Mouse (Mus musculus): ENCODE results near the gene Lat2.

The Lat2 gene

GRCm38 (mm10) chr5:134568964-134569491, 45.8 kb downstream of the Lat2 start:
- DNase-seq = no peak

DNA sequence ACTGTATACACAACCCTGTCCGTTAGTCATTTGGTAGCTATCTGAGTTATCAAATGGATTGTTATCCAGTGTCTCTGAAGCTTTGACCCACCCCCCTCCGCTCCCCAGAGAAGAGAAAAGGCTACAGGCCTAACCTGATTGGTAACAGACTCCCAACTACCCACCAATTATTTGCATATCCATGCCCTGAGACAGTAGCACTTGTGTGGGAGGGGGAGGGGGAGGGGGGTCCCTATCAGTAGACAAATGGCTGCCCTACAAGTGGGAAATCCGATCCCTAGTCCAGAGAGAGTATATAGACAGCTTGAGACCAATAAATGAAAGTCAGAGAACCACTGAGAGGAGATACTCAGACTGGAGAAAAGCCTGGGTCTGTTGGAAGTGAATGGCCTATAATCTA, 46.8 kb downstream of the Lat2 start:
- no peak for DNase-seq

- DNase-seq = no peak
These were observed 47.4 kb downstream of the Lat2 start for GRCm38 (mm10) chr5:134567445-134567844.

- no peak for DNase-seq
These were observed 49.1 kb downstream of the Lat2 start for GRCm38 (mm10) chr5:134565696-134566095.

- no peak for DNase-seq
These were observed 50.6 kb downstream of the Lat2 start for GRCm38 (mm10) chr5:134564272-134564671.

GRCm38 (mm10) chr5:134560450-134561171, 54.2 kb downstream of the Lat2 start:
- no peak for DNase-seq

GRCm38 (mm10) chr5:134560071-134560449, 54.8 kb downstream of the Lat2 start, which contains the start of gene Syna:
TSS of gene Syna (minus strand) at chr5:134560171.
- DNase-seq = no peak

DNA sequence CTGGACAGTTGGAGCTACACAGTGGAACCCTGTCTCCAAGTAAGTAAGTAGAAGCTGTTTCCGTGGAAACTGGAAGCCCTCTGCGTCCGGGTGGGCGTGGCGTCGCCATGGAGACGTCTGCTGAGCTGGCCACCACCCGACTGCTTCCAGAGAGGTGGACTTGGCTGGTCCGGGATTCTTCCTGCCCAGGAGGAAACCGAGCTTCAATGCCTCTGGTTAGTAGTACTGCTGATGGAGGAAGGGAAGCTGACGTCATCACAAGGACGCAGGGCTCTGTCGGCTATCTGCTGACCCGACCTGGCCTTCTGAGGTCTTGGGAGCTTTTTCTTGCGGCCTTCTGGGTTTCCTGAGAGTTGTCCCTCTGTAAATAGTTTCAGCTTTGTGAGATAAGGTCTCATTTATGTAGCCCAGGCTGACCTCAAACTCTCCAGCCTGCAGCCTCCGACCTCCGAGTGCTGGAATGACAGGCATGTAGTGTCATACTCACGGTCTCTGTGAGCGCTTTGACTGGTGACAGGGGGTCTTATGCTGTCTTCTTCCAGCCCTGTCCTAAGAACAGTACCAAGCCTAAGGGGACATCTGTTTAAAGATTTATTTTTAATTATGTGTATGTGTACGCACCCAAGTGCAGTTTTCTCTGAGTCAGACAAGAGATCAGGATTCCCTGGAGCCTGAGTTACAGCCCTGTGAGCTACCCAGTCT, 59.2 kb downstream of the Lat2 start:
- peak; percentile 37 to 61 for DNase-seq

GRCm38 (mm10) chr5:134553951-134554546, 60.8 kb downstream of the Lat2 start:
- no peak for DNase-seq

DNA sequence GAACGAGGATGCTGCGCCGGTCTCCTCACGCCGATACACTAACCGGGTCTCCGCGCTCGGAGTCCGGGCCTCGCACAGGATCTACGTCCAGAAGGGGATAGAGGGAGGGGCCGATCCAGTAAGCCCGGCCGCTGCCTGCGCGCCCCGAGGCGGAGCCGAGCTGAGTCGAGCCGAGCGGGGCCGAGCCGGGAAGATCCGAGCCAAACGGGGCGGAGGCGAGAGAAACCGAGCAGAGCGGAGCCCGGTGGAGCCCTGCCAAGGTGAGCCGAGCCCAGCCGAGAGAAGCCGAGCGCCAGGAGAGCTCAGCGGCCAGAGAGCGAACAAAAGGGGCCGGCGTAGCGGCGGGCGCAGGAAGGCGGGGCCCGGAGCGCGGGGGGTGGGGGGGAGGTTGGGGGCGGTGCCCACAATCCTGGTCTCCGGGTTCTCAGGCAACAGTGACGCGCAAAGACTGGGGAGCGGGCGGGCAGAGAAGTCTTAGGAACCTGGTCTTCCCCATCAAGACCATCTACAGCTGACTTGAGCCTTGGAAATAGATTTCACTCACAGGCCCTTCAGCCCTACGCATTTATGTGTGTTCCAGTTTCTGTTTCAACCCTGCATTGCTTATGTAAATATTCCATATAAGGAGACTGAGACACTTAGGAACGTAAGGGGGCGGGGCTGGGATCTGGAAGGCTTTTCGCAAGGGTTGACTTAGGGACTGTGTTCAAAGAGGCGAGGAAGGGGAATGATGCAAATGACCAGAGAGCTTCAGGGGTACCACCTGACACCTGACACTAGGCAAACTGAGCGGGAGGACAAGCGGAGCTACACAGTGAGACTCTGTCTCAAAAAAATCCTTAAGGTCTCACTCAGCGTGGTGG, 62.5 kb downstream of the Lat2 start, which contains the start of gene Clip2:
Gene Clip2 (minus strand): TSS at position 325 of the 863 bp plus-strand sequence.
- DNase-seq = peak; percentile 100

DNA sequence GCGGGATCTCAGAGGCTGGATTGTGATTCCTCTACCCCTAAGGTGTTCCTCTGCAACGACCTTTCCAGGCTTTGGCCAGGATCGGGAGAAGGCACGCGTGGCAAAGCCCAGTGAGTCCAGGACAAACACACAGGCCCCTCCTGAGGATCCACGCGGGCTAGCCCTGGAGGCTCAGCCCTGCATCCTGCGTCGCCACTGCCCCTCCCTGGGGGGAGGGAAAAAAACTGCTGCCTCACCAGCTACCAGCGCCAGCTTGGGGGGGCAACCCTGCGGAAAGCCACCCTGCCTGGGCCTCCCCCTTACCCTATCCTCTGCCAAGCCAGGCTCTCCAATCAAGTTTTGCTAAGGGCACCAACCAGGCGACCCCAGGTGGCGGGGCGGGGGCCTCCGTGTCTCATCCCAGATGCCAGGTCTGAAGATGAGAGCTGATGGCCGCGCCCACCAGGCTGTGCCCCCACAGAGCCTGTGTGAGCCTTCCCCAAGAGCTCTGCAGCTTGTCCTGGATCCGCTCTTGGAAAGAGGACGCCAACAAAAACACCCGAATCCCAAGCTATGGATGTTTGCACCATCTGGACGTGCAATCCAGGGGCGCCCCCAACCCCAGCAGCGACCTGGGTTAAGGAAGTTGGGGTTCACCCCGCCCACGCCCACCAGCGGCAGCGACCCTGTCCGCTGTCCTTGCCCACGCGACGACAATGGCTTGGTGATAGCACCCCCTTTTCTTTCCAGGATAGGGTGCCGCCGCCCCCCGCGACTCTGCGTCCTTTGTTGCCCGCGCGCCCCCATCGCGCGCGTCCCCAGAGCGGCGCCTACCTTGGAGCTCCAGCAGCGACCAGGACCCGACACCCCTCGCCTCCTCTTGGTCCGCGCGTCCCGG, 63.4 kb downstream of the Lat2 start:
- peak; percentile 57 to 60 for DNase-seq

DNA sequence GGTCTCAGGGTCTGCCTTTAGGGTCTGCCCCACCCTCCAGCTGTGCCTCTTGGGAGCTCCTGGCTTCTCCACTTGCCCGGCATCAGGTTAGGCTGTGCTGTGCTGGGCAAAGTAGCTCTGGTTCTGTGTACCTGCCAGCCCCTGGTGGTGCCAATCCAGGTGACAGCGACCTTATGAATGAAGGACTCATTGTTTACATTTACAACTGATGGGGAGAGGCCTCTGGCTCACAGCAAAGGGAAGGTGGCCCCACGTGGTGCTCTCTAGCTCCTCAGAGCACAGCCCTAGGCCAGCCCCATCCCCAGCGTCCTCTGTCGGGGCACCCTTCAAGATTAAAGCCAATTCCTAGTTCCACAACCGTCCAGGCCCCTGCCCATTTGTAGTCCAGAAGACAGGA, 64.0 kb downstream of the Lat2 start:
- DNase-seq = peak in 1 of 2 experiments; percentile 42
